Mouse (Mus musculus): ENCODE data around the gene Eif3l.

The Eif3l gene

GRCm38 (mm10) chr15:79050160-79050845, 24.7 kb upstream of the Eif3l start:
- no peak for DNase-seq

GRCm38 (mm10) chr15:79050964-79051363, 24.0 kb upstream of the Eif3l start:
- no peak for DNase-seq

- no peak for DNase-seq
These were observed 23.3 kb upstream of the Eif3l start for GRCm38 (mm10) chr15:79051461-79052360.

GRCm38 (mm10) chr15:79052366-79052765, 22.6 kb upstream of the Eif3l start:
- no peak for DNase-seq

- DNase-seq: no peak
These were observed 18.4 kb upstream of the Eif3l start for GRCm38 (mm10) chr15:79056601-79057000.

- DNase-seq: no peak
These were observed 17.1 kb upstream of the Eif3l start for GRCm38 (mm10) chr15:79057850-79058249.

GRCm38 (mm10) chr15:79060887-79061565, 14.0 kb upstream of the Eif3l start:
- peak in 1 of 2 experiments; percentile 17 for DNase-seq

- DNase-seq: peak; percentile 96 to 97
These were observed 12.4 kb upstream of the Eif3l start, which contains the start of gene Ankrd54 for GRCm38 (mm10) chr15:79062376-79063159. TSS of gene Ankrd54 (minus strand) at chr15:79062893.

GRCm38 (mm10) chr15:79063160-79063740, 11.7 kb upstream of the Eif3l start:
- DNase-seq: no peak

- DNase-seq: no peak
These were observed 9.8 kb upstream of the Eif3l start for GRCm38 (mm10) chr15:79065086-79065770.

- DNase-seq: no peak
These were observed 8.7 kb upstream of the Eif3l start for GRCm38 (mm10) chr15:79066276-79066675.

- no peak for DNase-seq
These were observed 7.3 kb upstream of the Eif3l start for GRCm38 (mm10) chr15:79067631-79068030.

GRCm38 (mm10) chr15:79068416-79068815, 6.6 kb upstream of the Eif3l start:
- no peak for DNase-seq

- peak; percentile 55 to 68 for DNase-seq
These were observed 3.6 kb upstream of the Eif3l start for GRCm38 (mm10) chr15:79071117-79072039.

GRCm38 (mm10) chr15:79073752-79074151, 1.2 kb upstream of the Eif3l start:
- no peak for DNase-seq

GRCm38 (mm10) chr15:79074446-79074845, 533 bp upstream of the Eif3l start:
- no peak for DNase-seq

- DNase-seq: no peak
These were observed 833 bp downstream of the Eif3l start for GRCm38 (mm10) chr15:79075658-79076365.

GRCm38 (mm10) chr15:79079567-79079966, 4.6 kb downstream of the Eif3l start:
- DNase-seq: no peak

- DNase-seq: no peak
These were observed 17.3 kb downstream of the Eif3l start for GRCm38 (mm10) chr15:79092284-79092683.

Data from cerebellum, postnatal 25 days (tissue).